9 mouse cellular contexts compared by ENCODE assay signal in the genomic region with DNA sequence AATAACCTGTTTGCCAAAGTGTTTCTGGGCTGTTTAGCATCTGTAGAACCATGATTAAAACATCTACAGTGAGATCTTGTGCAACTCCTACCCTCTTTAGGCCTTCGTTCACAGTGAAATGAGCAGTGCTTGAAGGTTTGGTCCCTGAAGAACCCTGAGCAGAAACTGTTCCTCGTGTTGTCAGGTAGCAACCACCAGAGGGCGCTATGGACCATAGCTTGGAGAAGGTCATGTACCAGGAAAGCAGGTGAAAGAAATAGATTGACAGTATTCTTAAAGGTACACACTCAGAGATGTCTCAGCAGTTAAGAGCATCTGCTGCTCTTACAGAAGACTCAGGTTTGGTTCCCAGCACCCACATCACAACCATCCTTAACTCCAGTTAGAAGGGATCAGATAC. TPM values are rescaled to one million over a fixed set of nuclear protein-coding genes. Genes with fewer than 3 reads are reported as not detected.
DNase-seq lines count a peak whose midpoint lies in the region; ATAC-seq and TF ChIP-seq lines count a peak whose summit lies in the region.
"Had no signal": no experiment of that assay in that cellular context is flagged by ENCODE, and none has a peak within 500 bp of the region (broad histone marks: within the 10 kb centered on the region; RNA-seq: fewer than 3 reads in every experiment).

No protein-coding gene starts in this region.

- intact Hi-C loops in left cerebral cortex, adult 2 months (cut with DNase I): loop anchor here (1.0 to 10.0 kb wide), 2 partner anchors 146 to 1663 kb away; no protein-coding TSS in a partner anchor
- intact Hi-C loops in left cerebral cortex, postnatal 25 days (cut with DNase I): loop anchor here (1.0 kb wide), 1 partner anchor 146 kb away; no protein-coding TSS in a partner anchor

- peak; percentile 52; the same call in 1 of the 2 replicates for ATAC-seq in neutrophil, adult 5-6 weeks (ENCODE audit: extremely low read depth, insufficient number of reproducible peaks, low FRiP score, poor library complexity, severe bottlenecking)

- peaks cover 28% of the 10 kb centered on the region for H3K4me1 ChIP-seq in forebrain, embryonic 10.5 days

- H3K4me3 ChIP-seq in left cerebral cortex, adult 2 months: no peak overlapping the region
- H3K4me3 ChIP-seq in forebrain, embryonic 10.5 days: no peak overlapping the region
- H3K4me3 ChIP-seq: megakaryocyte, embryonic 14.5 days had no signal

- WGBS in forebrain, embryonic 10.5 days: 39% methylated on average over 3 of the region's 3 CpGs

- H3K27ac ChIP-seq in left cerebral cortex, adult 2 months: no peak overlapping the region
- no peak overlapping the region for H3K27ac ChIP-seq in forebrain, embryonic 10.5 days

- peaks cover 13% of the 10 kb centered on the region; the same call in 1 of the 2 replicates for H3K36me3 ChIP-seq in forebrain, embryonic 10.5 days (replicated peaks)

- TF ChIP-seq CTCF in left cerebral cortex, adult 2 months (IDR thresholded peaks at IDR 0.05): peak; percentile 68

- DNase-seq in left cerebral cortex, adult 2 months (ENCODE audit: extremely low spot score in 1 of 2, low spot score in 2 of 2): no peak
- no peak for DNase-seq in left cerebral cortex, postnatal 25 days (ENCODE audit: low spot score in 2 of 2)
- peak; percentile 41 for DNase-seq in NIH3T3 (ENCODE audit: low read depth)
- peak; percentile 57 for DNase-seq in c-Kit-positive CD71-negative TER-119-negative erythroid progenitor cells, embryonic 14.5 days (ENCODE audit: low read depth)
- DNase-seq in kidney, adult 9 months: peak; percentile 77
- no peak for DNase-seq in frontal cortex, postnatal 14 days (ENCODE audit: low spot score in 2 of 2)
- no peak for DNase-seq in forebrain, embryonic 10.5 days (ENCODE audit: extremely low spot score, low spot score)

- no peaks in the 10 kb centered on the region for H3K9me3 ChIP-seq in forebrain, embryonic 10.5 days
- H3K9me3 ChIP-seq: megakaryocyte, embryonic 14.5 days had no signal

- H3K27me3 ChIP-seq in forebrain, embryonic 10.5 days (ENCODE audit: poor library complexity, severe bottlenecking): peaks cover 19% of the 10 kb centered on the region

RNA-seq across cellular contexts. Expression of gene Sap30l, which starts 13.5 kb away (rescaled TPM):
- total RNA-seq in left cerebral cortex, adult 2 months (2021): 10 to 100 TPM; 47.0 to 49.8 TPM
- total RNA-seq in left cerebral cortex, postnatal 25 days (2021): 10 to 100 TPM; 50.4 to 50.9 TPM
- 30.8 and 39.9 TPM in 2 replicates for total RNA-seq in neutrophil, adult 5-6 weeks (2017)
- polyA plus RNA-seq in forebrain, embryonic 10.5 days (2016; fragmentation: Nextera tagmentation; extraction: Ambion mirVana): 6.4 and 7.7 TPM in 2 replicates

RNA-seq across cellular contexts. Expression of gene Hand1, which starts 44.7 kb away (rescaled TPM):
- total RNA-seq in left cerebral cortex, adult 2 months (2021): not detected
- total RNA-seq in left cerebral cortex, postnatal 25 days (2021): not detected
- not detected in 2 replicates for total RNA-seq in neutrophil, adult 5-6 weeks (2017)
- polyA plus RNA-seq in forebrain, embryonic 10.5 days (2016; fragmentation: Nextera tagmentation; extraction: Ambion mirVana): 0.14 TPM in 1 of 2 replicates, not detected in the other

Comparison
In these comparisons a context has a peak if more than half of its experiments do, and no peak if none do; other contexts are left out.
1. DNase-seq: peak in NIH3T3 (single experiment), c-Kit-positive CD71-negative TER-119-negative erythroid progenitor cells, embryonic 14.5 days (single experiment) and kidney, adult 9 months (single experiment); none in left cerebral cortex, adult 2 months (0 of 2), left cerebral cortex, postnatal 25 days (0 of 2), frontal cortex, postnatal 14 days (0 of 2) and forebrain, embryonic 10.5 days (single experiment).